Mouse (Mus musculus): ENCODE results near the gene Gpc6.

The Gpc6 gene

GRCm38 (mm10) chr14:118013237-118013636, 1088.1 kb downstream of the Gpc6 start:
- DNase-seq (ENCODE audit: low spot score) = no peak

GRCm38 (mm10) chr14:118019314-118019713, 1094.2 kb downstream of the Gpc6 start:
- no peak for DNase-seq (ENCODE audit: low spot score)

- DNase-seq (ENCODE audit: low spot score) = no peak
These were observed 1096.9 kb downstream of the Gpc6 start for GRCm38 (mm10) chr14:118021867-118022543.
